Mouse (Mus musculus) 3T3-L1 (cell line): ENCODE measurements around the gene Olfr1255.

ENCODE experiments used
- DNase-seq: peaks from one replicate; pipeline ENCODE4 v3.0.0-alpha.2; 2015; ENCODE audit warnings: low read depth, low spot score

Olfr1255 gene

DNA sequence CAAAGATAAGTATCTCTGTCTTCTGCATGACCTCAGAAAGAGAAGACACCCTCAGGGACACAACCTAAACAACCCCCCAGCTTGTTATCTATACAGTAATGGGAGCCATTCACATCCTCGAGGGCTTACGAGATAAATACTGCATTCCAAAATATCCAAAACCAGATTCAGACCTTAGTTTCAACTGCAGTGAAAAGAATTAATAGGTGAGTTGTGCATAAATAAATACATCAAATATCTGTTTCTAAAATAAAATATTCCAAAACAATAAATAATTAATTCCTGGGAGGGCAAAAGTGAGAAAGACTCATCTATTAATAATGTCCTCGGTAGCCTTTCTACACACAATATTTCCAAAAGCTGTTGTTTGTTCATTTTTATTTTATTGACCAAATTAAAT, at the start of gene Olfr1255:
Gene Olfr1255, plus strand, starts transcription at position 301 of the 400 bp plus-strand sequence.
- DNase-seq: no peak

DNA sequence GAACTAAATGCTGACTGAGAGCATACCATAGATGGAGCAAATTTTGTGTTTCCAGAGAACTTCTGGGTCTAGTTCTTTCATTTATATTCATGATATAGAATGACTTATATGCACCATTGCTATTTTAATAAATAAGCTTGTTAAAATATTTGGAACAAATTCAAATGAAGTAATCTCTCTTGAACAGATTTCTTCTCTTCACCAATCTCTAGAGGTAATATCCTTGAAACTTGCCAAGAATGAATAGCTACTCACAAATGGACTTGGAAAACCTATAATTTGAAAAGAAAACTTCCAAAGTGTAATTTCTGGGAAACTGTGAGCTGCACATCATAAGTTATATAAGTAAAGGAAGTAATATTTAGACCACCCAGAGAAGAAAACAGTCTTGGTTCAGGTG, 18.3 kb upstream of the Olfr1255 start, which contains the start of gene Olfr1254:
Gene Olfr1254, minus strand, starts transcription at position 101 of the 400 bp plus-strand sequence.
- DNase-seq: no peak

DNA sequence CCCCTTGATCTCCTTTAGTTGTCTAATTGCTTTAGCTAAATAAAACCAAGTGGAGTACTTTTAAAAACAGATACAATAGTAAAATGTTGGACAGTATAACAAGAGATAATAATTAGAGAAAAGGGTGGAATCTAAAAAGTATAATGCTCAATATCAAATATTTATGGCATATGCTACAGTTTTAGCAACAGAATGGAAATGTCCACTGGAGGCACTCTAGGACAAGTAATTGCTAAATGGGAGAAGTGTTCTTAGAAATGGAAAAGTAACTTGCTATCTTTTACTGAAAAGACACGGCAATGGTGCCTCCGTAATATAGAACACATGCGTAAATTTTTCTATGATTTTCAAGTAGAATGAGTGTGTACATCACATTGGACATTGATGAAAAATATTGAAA, 12.3 kb upstream of the Olfr1255 start:
- no peak for DNase-seq

DNA sequence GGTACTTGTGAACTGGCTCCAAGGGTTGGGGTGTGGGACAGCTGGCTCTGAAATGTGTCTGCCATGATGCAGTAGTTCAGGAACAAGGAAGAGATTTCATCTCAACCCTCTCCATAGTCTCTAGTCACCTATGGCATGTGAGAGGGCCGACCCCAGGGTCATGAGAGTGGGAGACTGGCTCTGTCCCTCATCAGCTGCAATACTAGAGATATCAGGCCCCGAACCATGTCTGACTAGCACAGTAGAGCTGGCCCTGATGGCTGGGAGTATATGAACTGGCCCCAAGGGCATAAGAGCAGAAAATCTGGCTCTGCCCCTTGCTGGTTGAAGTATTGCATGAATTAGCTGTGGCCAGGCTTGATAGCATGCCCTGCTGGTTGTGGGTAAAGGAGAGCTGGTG, 1.1 kb upstream of the Olfr1255 start:
- no peak for DNase-seq

DNA sequence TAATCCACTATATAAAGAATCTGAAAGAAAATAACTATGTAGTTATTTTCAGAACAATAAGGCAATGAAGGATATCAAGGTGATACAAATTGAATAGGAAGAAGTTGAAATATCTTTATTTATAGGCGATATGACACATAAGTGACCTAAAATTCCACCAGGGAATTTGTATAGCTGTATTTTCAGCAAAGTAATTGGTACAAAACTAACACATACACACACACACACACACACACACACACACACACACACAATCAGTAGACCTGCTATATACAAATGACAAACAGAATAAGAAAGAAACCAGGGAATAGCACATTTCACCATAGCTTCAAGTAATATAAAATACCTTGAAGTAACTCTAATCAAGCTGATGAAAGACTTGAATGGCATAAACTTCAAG, 8.4 kb downstream of the Olfr1255 start:
- no peak for DNase-seq

DNA sequence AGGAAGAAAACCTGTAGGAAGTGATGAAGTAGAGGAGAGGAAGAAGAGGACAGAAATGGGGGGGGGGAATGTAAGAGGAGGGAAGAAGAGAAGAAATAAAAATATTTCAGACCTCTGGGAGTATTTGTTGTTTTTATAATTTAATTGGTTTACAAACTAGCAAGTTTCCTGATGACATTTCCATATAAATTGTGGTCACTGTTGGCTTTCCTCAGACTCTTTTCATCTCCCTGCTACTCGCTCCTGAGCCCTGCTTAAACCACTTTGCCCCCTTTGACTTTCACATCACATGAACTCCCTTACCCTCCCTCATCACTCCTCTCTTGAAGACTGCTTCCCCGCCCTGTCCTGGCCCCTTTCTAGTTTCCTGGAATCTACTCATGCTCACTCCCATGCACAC, 29.6 kb downstream of the Olfr1255 start, which contains the start of gene Olfr1256:
Gene Olfr1256, minus strand, starts transcription at position 101 of the 400 bp plus-strand sequence.
- DNase-seq: no peak

DNA sequence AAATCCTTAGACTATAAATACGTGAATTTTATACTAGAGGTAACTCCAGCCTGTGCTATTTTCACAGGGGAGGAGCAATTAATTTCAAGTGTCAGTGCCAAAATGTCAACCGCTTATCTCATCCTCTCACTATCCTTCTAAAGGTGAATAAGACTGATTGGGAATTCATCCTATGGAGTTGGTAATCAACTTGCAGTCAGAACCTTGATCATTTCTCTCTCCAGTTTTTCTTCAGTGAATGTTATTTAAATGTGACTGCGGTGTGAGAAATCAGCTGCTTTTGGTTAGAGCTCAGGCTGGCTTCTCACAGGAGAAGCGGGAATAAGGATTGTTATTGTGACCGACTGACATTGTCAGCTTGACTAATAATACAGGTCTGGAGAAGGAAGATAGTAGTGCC, 36.3 kb downstream of the Olfr1255 start, which contains the start of gene Olfr48:
Gene Olfr48, minus strand, starts transcription at position 101 of the 400 bp plus-strand sequence.
- DNase-seq: no peak

DNA sequence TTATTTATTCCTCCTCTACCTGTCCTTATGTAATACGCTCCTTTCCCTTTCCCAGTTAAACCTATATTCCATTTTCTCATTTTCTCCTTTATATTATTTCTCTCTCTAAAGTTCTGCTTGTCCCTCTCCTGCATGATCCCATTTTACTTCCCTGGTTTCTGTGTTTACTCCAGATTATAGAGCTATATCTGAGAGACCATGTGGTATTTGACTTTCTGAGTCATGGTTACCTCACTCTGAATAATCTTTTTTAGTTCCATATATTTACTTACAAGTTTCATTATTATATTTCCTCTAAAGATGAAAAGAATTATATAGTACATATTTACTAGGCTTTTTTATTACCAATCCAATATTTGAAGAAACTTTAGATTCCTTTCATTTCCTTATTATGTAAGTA, 37.4 kb downstream of the Olfr1255 start:
- no peak for DNase-seq
